Mouse (Mus musculus) ovary, postnatal 10 days (tissue): Measurements from ENCODE around the gene Tmem104.
A peak's percentile ranks its signal among the peaks of the same experiment; 100 is the strongest.

Experiments
- DNase-seq: peaks from one replicate; pipeline ENCODE4 v3.0.0; 2022; ENCODE audit warnings: low spot score

Tmem104 gene

DNA sequence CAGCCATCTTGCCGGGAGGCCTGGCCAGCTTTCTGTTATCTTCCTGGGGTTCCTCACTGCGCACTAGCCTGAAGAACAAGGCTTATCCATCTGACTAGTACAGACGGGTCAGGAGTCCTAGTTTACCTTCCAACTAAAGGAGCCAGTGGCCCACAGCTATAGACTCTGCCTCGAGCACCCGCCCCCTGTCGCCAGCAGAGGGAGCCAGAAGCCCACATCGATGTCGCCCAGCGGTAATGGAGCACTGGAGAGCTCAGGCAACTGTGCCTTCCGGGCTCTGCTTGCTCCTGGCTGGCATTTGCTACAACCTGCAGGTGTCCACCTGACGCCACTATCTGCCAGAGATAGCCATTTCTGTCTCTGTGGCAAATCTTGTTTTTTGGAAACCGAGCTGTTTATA is 15.0 kb downstream of the Tmem104 start:
- peak; percentile 62 for DNase-seq

DNA sequence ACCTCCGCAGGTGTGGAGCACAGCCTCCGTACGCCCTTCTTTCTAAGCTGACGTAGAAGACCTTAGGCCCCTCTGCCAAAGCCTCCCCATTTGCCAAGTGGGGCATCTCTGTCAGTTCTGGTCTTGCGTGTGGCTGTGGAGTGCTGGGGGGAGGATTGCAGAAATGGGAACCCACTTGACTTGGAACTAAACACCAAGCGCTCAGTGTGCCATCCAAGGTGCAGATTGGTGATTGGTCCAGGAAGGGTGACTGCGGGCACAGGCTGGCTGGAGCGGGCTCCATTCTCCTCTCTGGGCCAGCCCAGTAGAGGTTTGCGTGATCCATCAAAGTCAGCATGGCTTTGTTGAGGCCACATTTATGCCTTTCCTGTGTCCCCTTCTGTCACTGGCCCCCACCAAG is 15.5 kb downstream of the Tmem104 start:
- DNase-seq: no peak

DNA sequence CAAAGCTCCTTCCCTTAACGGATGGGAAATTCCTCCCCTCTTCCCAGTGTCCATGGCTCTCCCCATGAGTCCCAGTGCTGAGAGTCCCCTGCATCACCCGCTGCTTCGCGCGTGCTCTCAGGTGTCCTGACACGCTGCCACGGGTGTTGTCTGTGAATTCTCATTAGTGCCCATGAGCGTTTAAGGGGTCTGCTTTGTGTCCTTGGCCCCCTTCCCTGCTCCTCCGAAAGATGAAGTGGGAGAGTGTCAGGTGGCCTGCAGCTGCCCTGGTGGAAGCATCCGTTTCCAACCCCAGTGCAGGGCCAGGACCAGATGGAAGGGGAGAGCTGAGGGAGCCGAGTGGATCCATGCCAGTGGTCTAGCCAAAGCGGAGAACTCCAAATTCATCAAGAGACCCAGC is 20.8 kb downstream of the Tmem104 start:
- no peak for DNase-seq

DNA sequence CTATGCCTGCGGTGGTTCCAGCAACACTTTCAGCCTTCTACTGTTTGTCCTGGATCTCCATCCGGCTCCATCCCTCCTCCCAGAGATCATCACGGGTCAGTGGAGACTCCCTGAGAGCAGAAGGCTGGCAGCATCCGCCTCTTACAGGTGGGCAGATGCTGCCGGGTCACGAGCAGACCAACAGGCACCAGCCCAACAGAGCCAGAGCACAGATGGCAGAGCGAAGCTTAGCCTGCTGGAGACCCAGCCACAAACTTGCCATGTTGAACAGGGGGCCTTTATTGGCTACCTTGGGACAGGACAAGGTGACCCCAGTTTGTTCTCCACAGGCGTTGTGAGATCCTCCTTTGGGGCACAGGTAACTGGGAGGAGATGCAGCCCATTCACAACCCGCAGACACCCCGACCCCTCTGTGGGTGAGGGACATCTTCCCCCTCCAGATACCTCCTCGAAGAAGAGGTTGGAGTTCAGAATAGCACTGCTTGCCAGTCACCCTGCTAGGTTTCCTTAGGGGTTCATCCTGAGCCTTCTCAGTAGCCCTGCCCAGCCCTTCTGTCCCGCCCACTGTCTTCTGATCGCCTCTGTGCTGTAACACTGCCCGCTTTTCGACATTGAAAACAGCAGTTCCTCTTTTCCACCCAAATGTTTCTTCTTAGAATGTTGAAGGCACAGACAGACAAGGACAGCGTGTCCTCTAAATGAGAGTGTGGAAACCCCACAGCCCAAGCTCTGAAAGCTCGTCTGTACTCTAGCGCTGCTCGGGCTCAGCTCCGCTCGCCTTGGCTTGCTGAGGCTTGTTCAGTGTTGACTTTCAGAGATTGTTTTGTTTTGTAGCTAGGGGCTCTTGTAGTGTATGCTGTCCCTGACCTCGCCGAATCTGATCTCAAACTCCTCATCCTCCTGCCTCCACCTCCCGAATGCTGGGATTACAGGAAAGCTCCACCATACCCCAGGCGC is 21.8 kb downstream of the Tmem104 start:
- no peak for DNase-seq

DNA sequence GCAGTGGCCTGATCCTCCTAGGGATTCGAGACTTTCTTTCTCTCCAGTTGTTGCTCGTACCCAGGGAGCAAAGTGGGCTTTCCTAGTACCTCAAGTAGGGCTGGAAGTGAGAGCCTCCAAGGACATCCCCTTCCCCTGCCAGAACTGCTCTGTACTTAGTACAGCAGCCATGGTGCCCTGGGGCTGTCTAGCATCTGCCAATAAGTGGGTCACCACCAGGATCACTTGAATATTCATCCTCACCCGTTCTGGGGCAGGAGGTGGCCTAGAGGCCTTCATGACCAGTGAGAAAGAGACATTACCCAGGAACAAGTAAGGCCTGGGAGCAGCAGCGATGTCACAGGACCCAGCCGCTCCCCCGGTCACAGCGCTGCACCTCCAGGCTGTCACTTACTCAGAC is 22.7 kb downstream of the Tmem104 start:
- DNase-seq: no peak

DNA sequence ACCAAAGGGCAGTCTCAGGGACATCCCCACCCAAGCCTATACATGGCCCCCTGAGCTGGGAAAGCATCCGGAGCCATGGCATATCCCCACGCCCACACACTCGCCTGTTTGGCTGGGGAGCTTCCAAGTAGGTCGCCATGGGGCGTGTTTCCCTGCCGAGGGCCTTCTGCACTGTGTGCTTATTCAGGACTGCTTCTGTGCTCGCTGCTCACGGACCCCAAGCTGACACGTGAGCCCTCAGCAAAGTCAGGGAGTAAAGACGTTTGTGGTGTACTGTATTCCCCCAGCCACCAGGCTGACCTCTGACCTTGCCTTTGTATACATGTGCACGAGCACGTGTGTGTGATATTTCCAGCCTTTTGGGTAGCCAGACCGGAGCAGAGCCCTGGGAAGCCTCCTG is 24.8 kb downstream of the Tmem104 start:
- DNase-seq: no peak

DNA sequence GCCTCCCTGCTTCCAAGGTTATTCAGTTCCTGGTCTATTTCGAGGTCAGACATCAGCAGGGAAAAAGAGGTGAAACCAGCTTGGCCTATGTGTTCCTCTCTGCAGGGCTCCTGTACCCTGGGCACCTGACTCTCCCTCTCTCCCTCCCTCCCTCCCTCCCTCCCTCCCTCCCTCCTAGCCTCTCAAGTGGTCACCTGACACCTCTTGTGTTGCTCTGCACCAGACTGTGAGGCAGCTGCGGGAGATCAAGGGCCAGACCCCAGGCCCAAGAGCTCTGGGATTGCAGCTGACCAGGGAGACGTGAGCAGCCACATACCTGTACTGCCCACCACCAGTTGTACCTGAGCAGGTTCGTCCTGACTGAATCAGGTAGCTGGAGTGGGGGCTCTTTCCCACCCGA is 27.8 kb downstream of the Tmem104 start:
- DNase-seq: no peak

DNA sequence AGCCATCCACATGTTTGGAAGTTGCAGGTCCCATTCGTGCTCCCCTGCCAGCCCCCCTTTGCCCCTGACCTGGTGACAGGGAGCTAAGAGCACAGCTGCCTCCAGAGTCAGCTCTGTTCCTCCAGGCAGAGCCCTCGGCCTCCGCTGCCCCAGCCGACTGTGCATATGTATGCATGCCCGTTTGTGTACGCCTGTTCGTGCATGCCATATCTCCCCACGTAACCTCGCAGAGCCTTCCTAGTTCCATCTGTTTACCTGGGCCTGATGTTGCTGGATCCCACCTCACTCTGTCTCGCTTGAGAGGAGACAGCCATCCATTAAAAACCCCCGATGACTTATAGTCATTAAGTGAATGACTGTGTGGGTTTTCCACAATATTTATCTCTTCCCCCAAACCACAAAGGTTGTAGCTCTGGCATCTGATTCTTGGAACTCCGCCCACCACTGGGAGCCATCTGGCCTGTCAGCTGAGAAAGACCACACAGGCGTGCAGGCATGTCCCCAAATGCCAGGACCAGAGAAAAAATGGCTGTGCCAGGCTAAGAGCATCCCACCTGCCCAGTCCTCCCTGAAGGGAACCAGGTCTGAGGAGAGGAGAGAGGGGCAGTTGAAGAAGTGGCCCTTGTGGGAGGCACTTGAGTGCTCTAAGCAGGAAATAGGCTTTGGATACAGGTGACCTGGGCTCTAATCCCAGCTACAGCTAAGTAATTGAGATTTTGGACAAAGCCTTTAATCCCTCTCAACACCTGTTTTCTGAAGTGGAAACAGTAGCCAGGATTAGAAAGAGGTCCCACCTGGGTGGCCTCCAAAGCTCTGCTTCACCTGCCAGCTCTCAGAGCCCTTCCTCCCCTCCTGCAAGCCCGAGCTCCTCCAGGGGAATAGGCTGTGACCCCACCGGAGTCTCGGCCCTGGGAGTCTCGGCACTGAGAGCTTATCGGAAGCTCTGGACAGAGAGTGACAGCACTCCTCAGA is 30.4 kb downstream of the Tmem104 start:
- no peak for DNase-seq

DNA sequence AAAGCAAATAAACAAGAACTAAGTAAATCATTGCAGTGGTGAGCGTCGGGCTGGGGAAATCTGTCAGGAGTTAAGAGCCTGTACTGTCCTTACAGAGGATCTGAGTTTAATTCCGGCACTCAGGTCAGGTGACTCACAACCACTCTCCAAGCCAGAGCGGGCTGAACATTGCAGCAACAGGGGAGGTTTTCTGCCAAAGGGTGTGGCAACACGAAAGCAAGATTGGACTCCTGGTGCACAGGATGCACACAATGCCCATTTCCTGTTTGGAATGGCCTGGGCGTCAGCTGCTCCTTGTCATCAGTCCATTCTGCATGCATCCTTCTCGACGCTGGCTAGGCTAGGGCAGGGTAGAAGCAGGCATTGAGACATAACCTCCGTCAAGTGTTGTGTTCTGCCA is 32.0 kb downstream of the Tmem104 start:
- DNase-seq: no peak

DNA sequence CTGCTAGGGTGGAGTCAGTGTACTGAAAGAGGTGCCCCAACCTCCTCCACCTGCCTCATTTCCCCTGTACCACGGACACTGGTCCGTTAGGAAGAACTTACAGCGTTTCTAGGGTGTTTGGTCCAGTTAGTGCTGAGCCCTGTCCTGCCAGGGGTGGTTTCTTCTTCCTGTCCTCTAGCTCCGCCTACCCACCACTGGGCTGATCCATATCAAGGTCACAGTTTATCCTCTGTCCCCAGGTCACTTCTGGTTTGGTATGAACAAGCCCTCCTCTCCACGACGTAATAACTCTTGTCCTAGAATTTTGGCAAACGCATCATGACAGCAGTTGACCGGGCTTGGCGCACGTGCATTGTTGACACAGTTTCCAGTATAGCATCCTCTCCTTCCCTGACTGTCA is 32.4 kb downstream of the Tmem104 start:
- no peak for DNase-seq

DNA sequence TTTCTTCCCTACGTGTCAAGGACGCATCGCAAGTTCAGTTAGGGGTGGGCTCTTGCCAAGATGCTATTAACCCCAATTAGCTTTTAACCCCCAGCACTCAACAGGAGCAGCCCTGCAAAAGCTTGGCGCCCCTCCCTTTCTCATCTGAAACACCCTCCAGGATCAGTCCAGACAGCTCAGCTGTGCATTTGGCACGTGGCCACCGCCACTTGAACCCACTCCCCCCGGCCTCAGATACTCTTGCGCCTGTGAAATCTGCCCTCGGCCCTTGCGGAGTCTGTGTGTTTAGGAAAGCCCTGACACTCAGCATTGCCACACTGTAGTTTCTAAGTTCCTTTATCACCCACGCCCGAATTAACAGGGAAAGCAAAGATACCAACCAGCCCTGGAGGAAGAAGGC is 34.8 kb downstream of the Tmem104 start:
- no peak for DNase-seq

DNA sequence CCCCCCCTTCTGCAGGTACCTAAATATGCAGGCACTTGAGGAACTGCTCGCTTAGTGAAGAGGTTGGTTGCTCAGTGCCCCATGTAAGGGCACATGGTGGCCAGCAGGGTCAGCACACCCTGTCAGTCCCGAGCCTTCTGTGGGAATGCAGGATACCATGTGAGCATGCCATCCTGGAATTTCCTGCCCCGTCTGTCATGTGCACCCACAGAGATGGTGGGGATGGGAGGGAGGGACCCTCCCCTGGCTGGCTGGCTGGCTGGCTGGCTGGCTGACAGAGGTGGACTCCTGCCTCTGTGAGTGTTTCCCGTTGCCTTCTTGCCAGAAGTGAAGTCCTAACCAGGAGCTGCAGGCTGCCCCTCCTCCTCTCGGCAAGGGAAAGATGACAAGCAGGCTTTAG is 35.3 kb downstream of the Tmem104 start:
- DNase-seq: no peak

DNA sequence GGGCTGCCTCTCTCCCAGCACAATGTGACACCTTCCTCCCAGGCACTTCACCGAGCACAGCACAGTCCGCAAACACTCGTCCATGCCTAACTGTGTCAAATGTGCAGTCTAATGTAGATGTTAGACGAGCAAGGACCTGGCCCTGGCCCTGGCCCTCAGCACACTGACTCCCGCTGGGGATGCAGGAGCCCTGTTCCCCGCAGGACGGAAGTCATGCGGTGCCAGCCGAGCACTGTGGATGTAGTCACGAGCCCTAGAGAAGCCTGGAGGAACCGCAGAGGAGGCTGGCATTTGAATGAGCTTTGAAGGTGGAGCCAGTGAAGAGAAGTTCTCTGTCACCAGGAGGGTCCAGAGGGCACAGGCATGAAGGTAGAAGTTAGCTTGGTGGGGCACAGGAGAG is 36.2 kb downstream of the Tmem104 start:
- no peak for DNase-seq

DNA sequence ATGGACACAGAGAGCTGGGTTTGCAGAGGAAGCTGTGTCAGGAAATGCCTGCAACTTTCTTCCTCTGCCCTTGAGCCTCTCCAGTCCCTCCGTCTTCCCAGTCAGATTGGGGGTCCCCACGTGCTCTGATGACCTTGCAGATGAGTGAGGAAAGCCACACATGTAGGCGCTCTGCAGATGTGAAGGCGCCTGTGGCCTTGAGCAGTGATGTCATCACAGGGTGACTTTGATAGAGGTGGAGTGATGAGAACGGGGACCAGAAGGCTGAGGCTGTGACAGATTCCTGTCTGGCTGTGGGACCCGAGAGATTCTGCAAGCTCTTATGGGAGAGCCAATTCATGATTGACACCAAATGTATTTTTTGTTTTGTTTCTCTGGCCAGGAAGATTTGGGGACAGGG is 36.6 kb downstream of the Tmem104 start:
- no peak for DNase-seq

DNA sequence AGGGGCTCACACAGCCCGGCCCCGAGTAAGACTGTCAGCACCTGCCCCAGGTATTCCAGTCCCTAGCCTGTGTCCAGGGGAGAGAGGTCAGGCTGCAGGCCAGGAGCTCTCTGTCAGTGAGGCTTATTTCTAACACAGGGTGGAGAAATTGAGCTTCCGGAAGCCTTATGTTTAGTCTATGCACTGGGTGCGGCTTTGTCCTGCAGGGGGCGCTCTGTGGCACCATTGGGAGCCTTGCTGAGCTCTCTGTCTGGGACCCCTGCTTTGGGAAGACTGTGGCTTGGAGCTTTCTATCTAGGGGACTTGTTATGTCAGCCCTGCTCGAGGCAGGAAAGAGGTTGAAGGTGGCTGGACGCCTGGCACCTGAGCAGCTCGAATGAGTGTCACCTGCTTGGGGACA is 37.6 kb downstream of the Tmem104 start:
- DNase-seq: no peak

DNA sequence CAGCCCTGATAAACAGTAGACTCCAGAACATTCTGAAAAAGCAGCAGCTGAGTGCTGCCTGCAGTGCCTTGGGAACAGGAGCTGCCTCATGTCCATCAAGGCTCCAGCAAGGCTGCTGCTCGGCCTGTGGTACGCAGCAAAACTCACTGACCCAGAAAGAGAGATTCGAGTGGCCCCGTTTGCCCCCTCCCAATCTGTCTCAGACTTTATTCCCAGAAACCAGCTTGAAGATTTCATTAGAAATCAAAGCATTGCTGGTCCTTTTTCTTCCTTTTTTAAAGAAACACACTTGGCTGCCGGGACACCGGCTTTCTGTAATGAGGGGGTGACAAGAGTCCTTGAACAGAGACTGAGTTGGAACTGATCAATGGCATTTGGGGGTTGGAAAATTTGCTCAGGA is 38.0 kb downstream of the Tmem104 start:
- no peak for DNase-seq

DNA sequence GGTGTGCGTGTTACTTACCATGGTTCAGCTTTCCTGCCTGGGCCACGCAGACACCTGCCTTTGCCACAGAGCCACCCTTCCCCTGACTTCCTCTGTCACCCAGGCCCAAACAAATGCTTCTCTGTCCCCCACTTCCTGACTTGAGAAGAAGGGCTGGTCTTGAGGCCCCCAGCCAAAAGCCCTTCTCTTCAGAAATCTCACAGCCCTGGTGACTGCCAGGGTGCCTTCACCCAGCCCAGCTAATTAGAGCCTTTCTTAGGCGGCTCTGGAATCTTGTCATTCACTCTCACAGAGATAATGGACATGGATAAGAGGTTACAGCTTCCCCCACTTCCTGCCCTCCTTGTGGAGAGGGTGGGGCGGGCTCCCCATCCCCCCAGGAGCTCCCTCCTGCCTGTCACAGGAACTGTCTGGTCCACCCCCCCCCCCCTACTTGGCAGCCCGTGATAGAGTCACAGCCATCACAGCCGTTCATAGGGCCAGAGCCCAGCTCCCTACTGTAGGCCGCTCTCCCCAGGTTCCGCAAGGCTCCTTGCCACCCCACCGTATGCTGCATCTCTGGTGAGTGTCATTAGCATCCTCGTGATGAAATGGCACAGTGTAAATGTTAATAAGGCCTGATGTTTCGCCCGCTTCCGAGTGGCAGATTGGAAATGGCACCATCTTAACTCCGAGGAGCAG is 39.7 kb downstream of the Tmem104 start:
- DNase-seq: no peak

DNA sequence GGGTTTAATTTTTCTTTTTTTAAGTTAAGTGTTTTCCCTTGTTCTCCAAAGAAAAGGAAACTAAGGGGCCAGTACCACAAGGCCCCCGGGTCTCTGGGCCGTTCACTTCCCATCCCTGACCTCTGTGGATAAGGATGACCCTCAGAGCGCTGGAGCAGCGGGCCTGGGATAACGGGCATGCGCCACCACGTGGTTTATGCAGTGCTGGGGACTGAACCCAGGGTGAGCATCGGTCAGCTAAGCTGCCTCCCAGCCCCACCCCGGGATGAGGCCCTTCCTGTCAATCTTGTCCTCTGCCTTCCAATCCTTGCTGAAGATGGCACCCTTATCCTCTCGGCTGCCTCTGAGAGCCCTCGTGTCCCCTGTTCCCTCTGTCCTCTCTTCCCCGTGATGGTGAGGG is 40.4 kb downstream of the Tmem104 start:
- no peak for DNase-seq

DNA sequence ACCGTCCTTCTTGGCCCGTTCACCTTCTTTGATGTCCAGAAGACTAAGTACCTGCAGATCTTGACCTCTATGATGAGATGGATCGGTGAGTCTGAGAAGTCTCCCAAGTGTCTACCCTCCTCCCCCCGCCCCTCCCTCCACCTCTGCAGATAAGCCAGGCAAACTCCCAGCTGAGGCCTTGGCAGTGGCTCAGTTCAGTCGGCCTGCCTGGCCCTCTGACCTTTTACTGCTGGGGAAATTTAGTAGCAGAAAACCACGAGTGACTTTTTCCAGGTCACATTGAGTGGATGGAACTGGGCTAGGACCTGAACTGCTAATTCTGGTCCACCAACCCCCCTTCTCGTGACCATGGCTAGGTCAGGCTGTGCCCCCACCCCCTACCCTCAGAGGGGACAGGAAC is 41.1 kb downstream of the Tmem104 start:
- DNase-seq: no peak

DNA sequence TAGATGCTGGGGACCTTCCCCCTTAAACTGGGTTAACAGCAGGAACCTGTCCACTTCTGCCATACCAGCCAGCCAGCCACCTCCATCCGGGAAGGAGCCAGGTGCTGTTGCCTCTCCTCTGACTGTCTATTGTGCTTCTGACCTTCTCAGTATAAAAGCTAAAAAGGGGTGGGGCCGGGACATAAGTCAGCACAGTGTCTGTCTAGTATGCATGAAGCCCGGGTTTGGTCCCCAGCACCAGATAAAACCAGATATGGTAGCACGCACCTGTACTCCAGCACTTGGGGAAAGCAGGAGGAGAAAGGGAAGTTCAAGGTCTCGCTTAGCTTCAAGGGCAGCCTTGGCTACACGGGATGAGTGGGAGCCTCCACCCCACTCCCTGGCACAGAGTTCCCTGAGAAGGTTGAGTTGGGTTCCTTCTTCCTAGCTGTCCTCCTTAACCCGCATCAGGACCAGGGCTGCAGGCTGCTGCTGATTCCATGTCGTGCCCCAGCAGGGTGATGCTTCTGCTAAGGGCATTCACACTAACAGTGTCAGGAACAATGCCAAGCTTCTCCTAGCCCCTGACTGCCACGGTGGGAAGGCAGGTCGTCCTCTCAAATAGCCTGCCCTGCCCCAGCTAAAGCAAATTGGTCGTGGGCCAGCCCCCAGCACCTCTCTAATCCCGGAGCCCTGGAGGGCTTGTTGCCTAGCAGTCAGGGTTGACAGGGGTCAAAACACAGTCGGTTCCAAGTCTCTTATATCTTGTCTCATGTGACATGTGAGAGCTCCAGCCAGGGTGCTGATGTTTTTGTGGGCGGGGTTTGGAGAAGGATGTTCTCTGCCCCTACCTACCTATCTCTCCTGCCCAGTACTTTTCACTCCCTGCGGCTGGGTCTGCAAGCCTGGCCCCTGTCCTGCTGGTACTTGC is 42.0 kb downstream of the Tmem104 start:
- no peak for DNase-seq

DNA sequence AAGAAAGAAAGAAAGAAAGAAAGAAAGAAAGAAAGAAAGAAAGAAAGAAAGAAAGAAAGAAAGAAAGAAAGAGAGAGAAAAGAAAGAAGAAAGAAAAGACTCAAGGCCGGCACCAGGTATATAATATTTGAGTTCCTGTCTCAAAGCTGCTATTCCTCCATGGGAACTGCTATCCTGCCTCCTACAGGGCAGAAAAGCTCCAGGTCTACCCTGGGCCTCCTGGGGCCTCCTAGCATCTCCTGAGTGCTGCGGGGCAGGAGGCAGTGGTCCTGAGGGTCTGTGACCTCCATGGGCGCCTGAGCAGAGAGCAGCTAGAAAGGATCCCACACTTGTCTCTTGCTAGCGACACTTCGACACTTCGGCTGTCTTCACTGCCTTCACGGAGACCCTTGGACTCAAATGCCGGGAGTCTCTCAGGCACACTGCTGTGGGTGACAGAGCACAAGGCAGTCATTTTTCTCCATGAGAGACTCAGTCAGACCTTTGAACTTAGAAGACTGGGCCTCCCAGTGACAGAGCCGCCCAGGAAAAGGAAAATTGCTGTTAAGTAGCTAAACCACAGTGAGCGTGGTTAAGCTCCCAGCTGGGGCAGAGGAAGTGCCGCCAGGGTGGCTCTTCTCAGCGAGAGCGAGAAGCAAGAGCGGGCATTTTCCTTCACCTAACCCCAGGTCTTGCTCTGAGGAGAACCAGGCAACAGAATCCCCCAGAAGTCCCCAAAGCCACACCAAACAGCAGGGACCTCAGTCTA is 44.1 kb downstream of the Tmem104 start:
- DNase-seq: no peak
